Mouse (Mus musculus) embryonic fibroblast, embryonic 13.5 days (primary cell): Measurements from ENCODE around the gene Elmo1.

ENCODE experiments used
- CTCF ChIP-seq: IDR thresholded peaks from 2 replicates; pipeline ENCODE4 v1.5.1; 2011; ENCODE audit warnings: mild to moderate bottlenecking, control low read depth, low read length, moderate library complexity, borderline replicate concordance; ENCODE audit not compliant: insufficient read depth
- POLR2A ChIP-seq: IDR thresholded peaks from 2 replicates; pipeline ENCODE4 v1.6.1; 2011; ENCODE audit warnings: low read depth, mild to moderate bottlenecking, control low read depth, low read length, moderate library complexity

DNA sequence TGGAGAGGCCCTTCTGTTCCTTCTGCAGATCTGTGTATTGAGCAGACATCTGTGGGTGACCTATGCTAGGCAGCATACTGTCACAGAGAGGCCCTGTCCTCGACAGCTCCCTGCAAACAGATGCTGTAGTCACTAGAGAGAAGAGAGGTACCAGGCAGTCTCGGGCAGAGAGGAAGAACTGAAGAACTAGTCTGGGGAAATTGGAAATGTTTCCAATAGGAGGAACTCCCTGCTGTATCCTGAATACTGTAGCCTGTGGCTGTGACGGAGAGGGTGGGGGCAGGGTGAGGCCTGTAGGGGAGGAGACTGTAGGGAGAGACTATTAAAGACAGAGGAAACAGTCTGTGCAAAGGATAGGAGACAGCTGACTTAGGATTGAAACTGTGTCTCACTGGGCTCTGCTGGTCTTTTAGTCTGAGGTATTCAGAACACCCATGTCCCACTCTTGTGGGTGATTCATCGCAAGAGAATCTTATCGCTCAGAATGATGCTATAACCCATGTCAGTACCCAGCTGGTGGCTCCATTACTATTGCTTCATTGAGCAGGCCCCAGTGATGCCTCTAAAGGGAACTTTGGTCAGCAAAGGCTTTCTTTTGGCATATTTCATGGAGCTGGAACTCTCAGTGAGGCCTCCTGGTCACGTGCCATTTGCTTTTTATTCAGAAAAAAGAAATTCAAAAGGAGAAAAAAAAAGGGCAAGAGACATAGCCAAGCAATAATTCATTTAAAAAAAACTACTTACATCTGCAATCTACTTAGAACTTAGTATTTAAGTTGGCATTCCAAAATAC lies 43.4 kb downstream of the Elmo1 start:
- TF ChIP-seq POLR2A = no peak
- TF ChIP-seq CTCF = no peak
